Mouse (Mus musculus) thymus, postnatal 36 days (tissue): ENCODE results near the gene Ms4a4d.
"Not testable (repeated sequence)": the region's sequence is repeated elsewhere in the genome, so short reads cannot be mapped to it uniquely, and the experiment has no call there.

ENCODE experiments used
- DNase-seq, 2 experiments: peaks; one replicate each; pipeline ENCODE4 v3.0.0; 2022; ENCODE audit warnings: mixed read lengths in 2 of 2

Gene Ms4a4d

DNA sequence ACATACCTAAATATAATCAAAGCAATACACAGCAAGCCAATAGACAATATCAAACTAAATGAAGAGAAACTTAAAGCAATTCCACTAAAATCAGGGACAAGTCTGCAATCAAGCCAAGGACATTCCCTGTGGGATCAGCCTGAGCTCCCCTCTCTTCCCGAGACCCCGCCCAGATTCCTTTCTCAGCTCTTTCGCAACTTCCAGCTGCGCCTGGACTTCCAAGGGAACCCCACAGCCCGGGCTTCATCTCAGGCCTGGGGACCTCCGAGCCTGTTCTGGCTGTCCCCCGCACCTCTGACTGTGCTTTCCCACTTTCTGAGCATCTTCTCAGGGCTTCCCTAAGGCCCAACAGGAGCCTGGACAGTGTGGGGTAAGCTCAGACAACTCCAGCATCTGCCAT, at the start of gene Ms4a4d:
Gene Ms4a4d (plus strand): TSS at position 209 of the 400 bp plus-strand sequence.
- no peak for DNase-seq

DNA sequence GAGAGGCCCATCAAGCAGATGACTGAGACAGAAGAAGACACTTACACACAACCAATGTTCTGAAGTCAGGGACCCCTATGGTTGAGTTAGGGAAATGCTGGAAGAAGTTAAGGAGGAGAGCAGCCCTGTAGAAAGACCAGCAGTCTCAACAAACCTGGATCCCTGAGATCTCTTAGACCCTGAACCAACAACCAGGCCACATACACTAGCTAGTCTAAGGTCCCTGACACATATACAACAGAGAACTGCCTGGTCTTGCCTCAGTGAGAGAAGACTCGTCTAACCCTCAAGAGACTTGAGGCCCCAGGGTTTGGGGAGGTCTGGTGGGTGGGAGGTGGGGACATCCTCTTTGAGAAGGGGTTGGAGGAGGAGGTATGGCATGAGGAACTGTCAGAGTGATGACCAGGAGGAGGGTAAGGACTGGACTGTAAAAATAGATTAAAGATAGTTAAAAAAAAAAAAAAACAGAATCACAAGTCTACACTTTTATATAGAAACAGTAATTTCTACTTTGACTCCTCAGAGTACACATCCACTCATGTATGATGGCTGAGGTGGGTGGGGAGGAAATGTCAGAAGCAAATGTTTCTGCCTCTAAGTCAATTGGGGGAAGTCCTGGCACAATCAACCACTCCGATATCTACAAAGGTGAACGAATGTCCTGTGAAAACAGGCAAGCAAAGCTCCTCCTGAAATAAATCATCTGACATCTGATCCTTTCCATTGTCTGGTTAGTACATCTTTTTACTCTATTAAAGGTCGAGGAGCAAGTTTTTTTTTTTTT, 45.0 kb upstream of the Ms4a4d start:
- DNase-seq, result no peak

DNA sequence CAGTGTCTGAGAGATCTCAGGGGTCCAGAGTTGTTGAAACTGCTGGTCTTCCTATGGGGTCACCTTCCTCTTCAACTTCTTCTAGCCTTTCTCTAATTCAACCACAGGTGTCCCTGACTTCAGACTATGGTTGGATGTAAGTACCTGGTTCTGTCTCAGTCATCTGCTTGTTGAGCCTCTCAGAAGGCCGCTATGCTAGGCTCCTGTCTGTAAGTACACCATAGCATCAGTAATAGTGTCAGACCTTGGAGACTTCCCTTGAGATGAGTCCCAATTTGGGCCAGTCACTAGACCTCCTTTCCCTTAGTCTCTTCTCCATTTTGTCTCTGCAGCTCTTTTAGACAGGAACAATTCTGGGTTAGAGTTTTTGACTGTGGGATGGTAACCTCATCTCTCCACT, 43.9 kb upstream of the Ms4a4d start:
- no peak for DNase-seq

DNA sequence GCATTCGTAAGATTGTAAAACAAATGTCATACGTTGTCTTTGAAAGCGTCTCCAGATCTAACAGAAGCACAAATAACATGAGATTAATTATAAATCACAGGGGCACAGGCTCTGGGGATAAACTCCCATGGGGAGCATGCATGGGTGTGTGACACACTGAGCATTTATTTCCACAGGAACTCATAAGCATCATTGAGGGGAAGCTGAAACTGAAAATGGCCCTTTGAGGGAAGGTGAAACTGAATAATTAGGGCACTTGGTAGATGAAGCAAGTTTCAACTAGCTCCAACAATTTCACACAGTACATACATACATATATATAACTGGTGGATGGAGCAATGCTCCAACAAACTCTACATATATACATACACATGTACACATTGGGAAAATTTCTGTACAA, 42.1 kb upstream of the Ms4a4d start:
- DNase-seq, result no peak

- DNase-seq, result no peak
These were observed 40.2 kb upstream of the Ms4a4d start for GRCm38 (mm10) chr19:11496361-11496760.

DNA sequence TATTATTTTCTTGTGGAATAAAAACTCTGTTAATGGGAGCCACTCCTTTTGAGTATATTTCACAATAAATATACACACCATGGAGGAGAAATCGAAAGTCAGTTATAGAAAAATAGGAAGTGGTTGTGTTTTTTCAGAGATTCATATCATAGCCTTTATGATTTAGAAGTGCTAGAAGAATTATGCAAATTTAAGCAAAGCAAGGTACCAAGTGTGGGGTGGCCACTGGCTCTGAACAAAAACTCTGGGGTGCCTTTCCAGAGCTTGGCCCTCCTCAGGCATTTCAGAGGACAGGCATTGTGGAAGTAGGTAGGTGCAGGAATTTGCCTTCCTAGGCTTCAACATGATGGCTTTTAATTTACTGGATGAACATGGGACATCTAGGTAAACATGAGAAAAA, 39.3 kb upstream of the Ms4a4d start:
- not testable (repeated sequence) for DNase-seq

DNA sequence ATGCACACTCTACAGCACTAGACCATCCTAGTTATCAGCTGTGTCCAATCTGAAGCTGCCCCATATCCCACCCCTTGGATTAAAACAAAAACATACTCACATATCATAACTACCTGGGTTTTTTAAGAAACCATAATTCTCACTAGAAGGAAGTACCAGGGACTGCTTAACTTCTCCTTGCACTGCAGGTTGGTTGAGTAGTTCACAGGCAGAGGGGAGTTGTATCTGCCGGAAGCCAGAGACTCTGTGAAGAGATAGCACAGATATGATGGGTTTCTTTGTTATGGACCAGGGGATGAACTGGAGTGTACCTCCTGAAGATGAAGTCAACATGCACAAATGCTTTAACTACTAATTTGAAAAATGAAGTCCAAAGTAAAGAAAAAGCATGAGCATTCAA, 35.8 kb upstream of the Ms4a4d start:
- no peak for DNase-seq

GRCm38 (mm10) chr19:11501326-11501725, 35.3 kb upstream of the Ms4a4d start:
- no peak for DNase-seq

DNA sequence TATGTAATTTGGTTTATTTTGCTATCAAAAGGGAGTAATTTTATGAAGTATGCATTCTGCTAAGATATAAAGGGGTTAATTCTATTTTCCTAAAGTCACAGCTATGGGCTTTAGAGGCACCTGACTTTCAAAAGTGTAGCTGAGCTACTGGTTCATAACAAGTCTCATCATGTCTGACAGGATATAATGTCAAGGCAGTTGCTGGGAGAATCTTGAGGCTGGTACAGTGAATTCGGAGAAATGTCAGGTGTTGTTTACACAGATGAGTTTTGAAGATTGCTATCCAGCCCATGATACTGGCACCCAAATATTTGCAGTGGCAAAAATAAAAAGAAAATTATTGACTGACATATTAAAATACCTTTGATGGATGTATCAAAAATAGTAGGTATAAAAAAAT, 31.7 kb upstream of the Ms4a4d start:
- DNase-seq, result no peak

DNA sequence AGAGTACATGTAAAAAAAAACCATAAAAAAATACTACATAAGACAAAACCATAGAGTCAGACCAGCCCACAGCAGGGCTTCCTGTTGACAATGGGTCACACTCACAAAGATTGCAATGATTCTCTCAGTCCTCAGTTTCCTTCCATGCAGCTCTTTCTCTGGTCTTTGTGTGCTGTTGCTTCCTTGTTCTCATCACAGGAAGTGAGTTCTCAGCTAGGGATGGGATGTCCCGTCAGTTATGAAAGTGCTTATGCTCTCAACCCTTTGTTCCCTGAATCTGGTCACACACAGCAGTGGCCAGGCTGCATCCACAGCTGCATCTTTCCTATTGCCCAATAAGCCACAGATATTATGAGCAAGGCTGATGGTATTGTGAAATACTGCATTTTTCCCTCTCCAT, 23.1 kb upstream of the Ms4a4d start:
- no peak for DNase-seq

DNA sequence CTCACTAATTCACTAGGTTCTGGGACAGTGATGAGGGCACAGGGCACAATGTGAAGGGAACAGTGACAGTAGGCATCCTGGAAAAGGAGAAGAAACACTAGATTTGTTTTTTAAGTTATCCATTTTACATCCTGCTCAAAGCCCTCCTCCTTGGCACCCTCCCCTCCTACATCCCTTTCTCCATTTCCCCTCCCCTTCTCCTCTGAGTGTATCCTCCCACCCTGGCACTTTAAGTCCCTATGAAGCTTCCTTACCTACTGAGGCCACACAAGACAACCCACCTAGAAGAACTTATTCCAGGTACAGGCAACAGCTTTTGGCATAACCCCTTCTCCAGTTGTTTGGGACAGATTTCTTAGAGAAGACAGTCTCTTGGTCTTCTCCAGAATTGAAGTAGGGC, 20.4 kb upstream of the Ms4a4d start, which contains the start of gene Ms4a6b:
Gene Ms4a6b (plus strand): TSS at position 267 of the 400 bp plus-strand sequence.
- DNase-seq, result no peak

GRCm38 (mm10) chr19:11516845-11517244, 19.8 kb upstream of the Ms4a4d start:
- DNase-seq, result peak; percentile 59 to 67

GRCm38 (mm10) chr19:11517373-11517772, 19.2 kb upstream of the Ms4a4d start:
- not testable (repeated sequence) for DNase-seq

GRCm38 (mm10) chr19:11518356-11518755, 18.2 kb upstream of the Ms4a4d start:
- DNase-seq, result not testable (repeated sequence)

DNA sequence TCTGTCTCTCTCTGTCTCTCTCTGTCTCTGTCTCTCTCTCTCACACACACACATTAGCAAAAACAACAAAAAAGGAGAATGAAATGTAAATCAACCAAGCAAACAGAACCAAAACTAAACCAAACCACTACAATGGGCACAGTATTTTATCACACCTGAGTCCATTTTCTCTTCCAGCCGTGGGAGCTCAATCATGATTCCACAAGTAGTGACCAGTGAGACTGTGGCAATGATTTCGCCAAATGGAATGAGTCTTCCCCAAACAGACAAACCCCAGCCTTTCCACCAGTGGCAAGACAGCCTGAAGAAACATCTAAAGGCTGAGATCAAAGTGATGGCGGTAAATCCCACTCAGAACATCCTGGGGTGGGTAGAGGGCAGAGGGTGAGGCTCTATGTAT, 16.5 kb upstream of the Ms4a4d start:
- no peak for DNase-seq

GRCm38 (mm10) chr19:11533421-11533820, 3.2 kb upstream of the Ms4a4d start:
- DNase-seq, result no peak

DNA sequence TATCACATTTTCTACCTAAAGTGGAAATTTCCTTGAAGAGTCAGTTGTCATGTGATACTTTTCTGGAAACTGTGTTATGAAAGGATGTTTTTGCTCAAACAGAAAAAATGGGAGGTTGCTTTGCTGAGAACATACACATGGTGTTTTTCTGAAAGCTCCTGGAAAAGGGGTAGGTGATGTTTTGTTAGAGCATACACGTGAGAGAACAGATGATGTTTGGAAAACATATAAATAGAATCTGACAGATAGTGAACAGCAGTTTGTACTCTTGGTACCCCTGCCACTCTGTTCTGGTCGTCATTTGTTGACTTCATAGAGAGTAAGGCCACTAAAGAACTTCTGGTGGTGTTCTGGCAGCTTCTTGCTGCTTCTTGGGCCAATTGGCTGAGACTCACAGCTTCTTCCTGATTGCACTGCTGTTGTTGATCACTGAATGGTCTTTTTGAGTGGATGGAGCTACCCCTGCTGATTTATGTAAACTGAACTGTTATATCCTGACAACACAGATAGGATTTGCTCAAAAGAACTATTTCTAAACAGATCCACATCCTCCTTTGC, 2.6 kb upstream of the Ms4a4d start:
- DNase-seq, result no peak

GRCm38 (mm10) chr19:11537336-11537735, 735 bp downstream of the Ms4a4d start:
- no peak for DNase-seq

DNA sequence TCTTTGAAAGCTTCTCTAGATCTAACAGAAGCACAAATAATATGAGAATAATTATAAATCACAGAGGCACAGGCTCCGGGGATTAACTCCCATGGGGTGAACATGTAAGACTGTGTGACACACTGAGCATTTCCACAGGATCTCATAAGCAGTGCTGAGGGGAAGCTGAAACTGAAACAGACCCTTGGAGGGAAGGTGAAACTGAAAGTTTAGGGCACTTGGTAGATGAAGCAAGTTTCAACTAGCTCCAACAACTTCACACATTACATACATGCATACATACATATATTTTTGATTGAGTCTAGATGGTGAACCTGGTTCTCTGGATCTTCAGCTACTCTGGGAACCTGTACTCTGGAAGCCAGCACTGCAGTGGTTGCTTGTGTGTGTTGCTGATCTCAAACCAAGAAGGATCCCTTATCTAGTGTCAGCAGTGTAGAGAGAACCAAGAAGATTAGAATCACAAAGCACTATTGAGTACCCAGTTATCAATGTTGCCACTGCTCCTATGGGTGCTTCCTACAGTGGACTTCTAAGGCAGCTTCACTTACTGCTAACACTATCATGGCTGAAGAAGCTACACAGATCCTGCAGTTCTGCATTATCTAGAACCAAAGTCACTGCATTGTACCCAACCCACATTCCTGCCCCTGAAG, 3.7 kb downstream of the Ms4a4d start:
- peak in 1 of 2 experiments; percentile 15 for DNase-seq

GRCm38 (mm10) chr19:11544383-11544782, 7.8 kb downstream of the Ms4a4d start:
- peak in 1 of 2 experiments; percentile 13 for DNase-seq

DNA sequence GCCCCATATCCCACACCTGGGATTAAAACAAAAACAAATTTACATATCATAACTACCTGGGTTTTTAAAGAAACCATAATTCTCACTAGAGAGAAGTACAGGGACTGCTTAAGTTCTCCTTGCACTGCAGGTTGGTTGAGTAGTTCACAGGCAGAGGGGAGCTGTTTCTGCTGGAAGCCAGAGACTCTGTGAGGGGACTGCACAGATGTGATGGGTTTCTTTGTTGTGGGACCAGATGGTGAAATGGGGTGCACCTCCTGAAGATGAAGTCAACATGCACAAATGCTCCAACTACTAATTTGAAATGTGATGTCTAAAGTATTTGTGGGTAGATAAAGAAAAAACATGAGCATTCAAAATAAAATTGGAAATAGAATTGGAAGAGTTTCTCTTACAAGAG, 11.3 kb downstream of the Ms4a4d start:
- peak; percentile 48 to 75 for DNase-seq

DNA sequence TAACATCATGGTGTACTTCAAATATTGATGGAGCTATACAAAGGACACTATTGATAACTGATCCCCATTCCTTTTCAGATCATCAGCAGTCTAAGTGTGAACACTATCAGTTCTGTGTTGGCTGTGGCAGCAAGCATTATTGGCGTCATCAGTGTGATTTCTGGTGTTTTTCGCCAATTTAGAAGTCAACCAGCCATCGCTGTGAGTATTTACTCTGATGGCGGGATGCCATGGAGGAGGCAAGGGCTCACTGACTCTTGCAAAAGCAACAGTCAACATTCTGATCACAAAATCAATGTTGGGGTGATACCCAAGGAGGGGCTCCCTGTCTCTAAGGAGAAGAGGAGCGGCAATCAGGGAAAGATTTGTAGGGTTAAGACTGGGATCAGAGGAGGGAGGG, 18.1 kb downstream of the Ms4a4d start:
- no peak for DNase-seq

DNA sequence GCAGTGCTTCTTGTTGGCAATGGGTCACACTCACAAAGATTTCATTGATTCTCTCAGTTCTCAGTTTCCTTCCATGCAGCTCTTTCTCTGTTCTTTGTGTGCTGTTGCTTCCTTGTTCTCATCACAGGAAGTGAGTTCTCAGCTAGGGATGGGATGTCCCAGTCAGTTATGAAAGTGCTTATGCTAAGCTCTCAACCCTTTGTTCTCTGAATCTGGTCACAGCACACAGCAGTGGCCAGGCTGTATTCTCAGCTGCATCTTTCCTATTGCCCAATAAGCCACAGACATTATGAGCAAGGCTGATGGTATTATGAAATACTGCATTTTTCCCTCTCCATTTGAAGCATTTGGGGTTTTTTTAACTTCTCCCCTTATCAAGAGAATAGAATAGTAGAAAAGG, 23.0 kb downstream of the Ms4a4d start:
- not testable (repeated sequence) for DNase-seq

DNA sequence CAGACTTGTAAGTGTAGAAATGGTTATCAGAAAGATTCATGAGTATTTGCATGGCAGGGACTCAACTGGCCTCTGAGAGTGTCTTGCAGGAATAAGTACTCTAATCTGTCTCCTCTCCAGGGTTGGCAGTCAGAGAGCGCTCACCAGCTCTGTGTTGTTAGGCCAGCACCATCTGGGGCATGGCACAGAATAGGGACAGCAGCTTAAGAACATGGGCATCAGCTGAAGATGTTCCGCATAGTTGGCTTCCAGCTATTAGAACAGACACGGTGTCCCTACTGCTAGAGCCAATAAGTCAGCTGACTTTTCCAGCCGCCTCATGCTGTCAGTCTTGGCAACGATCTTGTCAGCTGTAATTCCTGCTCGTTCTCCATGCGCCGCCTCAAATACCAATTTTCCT, 38.4 kb downstream of the Ms4a4d start:
- DNase-seq, result no peak
